Mouse (Mus musculus) kidney, adult 9 months (tissue): ENCODE data around the gene BC035044.
"Not testable (repeated sequence)": the region's sequence is repeated elsewhere in the genome, so short reads cannot be mapped to it uniquely, and the experiment has no call there.

ENCODE experiments used
- DNase-seq: peaks from one replicate; pipeline ENCODE4 v3.0.0; 2022

BC035044 gene

GRCm38 (mm10) chr6:128890948-128891355 is at the start of gene BC035044:
Gene BC035044, minus strand, starts transcription at chr6:128891126.
- no peak for DNase-seq

GRCm38 (mm10) chr6:128935889-128936665 is 45.2 kb upstream of the BC035044 start:
- not testable (repeated sequence) for DNase-seq

- DNase-seq, result not testable (repeated sequence)
Measured at GRCm38 (mm10) chr6:128934081-128934480, 43.2 kb upstream of the BC035044 start, which contains the start of gene Clec2g. Gene Clec2g, plus strand, starts transcription at chr6:128934381.

- DNase-seq, result no peak
Measured at GRCm38 (mm10) chr6:128933050-128933449, 42.1 kb upstream of the BC035044 start.

GRCm38 (mm10) chr6:128917322-128917721 is 26.4 kb upstream of the BC035044 start:
- DNase-seq, result no peak

- DNase-seq, result no peak
Measured at GRCm38 (mm10) chr6:128913598-128914254, 22.8 kb upstream of the BC035044 start.

- not testable (repeated sequence) for DNase-seq
Measured at GRCm38 (mm10) chr6:128900796-128901552, 10.0 kb upstream of the BC035044 start.

- DNase-seq, result no peak
Measured at GRCm38 (mm10) chr6:128900044-128900443, 9.1 kb upstream of the BC035044 start.

- no peak for DNase-seq
Measured at GRCm38 (mm10) chr6:128895404-128896001, 4.6 kb upstream of the BC035044 start.

- DNase-seq, result no peak
Measured at GRCm38 (mm10) chr6:128888834-128889233, 2.1 kb downstream of the BC035044 start.

- DNase-seq, result not testable (repeated sequence)
Measured at GRCm38 (mm10) chr6:128887091-128887790, 3.7 kb downstream of the BC035044 start, which contains the start of gene Clec2i. Gene Clec2i, plus strand, starts transcription at chr6:128887588.

- DNase-seq, result no peak
Measured at GRCm38 (mm10) chr6:128871910-128872610, 18.9 kb downstream of the BC035044 start.

- no peak for DNase-seq
Measured at GRCm38 (mm10) chr6:128868861-128869260, 22.1 kb downstream of the BC035044 start.

- DNase-seq, result no peak
Measured at GRCm38 (mm10) chr6:128857976-128858375, 33.0 kb downstream of the BC035044 start.

GRCm38 (mm10) chr6:128856250-128856649 is 34.7 kb downstream of the BC035044 start:
- peak; percentile 87 for DNase-seq

- DNase-seq, result no peak
Measured at GRCm38 (mm10) chr6:128855477-128855876, 35.4 kb downstream of the BC035044 start.

- no peak for DNase-seq
Measured at GRCm38 (mm10) chr6:128854895-128855294, 36.0 kb downstream of the BC035044 start.

- DNase-seq, result peak; percentile 82
Measured at GRCm38 (mm10) chr6:128854024-128854820, 36.7 kb downstream of the BC035044 start.

- no peak for DNase-seq
Measured at GRCm38 (mm10) chr6:128852766-128853165, 38.2 kb downstream of the BC035044 start.

GRCm38 (mm10) chr6:128851151-128851550 is 39.8 kb downstream of the BC035044 start:
- no peak for DNase-seq

- DNase-seq, result peak; percentile 79
Measured at GRCm38 (mm10) chr6:128850671-128851070, 40.3 kb downstream of the BC035044 start.
